Mouse (Mus musculus) thymus, adult 2 months (tissue): ENCODE measurements around the gene Cop1.

Source experiments
- CTCF ChIP-seq: fragments of 200-500 bp; IDR thresholded peaks from 2 replicates; pipeline ENCODE4 v1.5.1; 2012; ENCODE audit warnings: mild to moderate bottlenecking, control low read depth, low read length, moderate library complexity, borderline replicate concordance; ENCODE audit not compliant: control insufficient read depth, poor library complexity, insufficient read depth; ENCODE audit errors: extremely low read depth
- POLR2A ChIP-seq: fragments of 200-500 bp; IDR thresholded peaks from 2 replicates; pipeline ENCODE4 v1.6.1; 2012; ENCODE audit warnings: mild to moderate bottlenecking, low read length, control low read depth, moderate library complexity; ENCODE audit not compliant: control insufficient read depth, poor library complexity, insufficient read depth; ENCODE audit errors: extremely low read depth

DNA sequence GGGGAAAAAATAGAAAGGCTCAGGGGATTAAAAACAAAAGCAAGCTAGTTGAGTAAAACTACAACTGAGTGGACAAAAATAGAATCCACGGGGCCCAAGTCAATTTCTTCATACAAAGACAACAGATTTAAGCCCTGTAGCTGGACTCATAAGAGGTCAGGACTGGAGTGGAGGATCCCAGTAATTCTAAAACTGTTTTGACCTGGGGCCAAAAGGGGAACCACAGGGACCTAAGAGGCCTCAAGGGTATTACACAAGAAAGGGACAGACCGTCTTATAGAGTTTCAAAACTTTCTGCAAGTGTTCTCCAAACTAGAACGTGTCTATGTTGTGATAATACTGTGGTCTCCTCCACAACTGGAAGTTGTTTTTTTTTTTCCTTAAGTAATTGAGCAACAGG lies 45.4 kb upstream of the Cop1 start:
- TF ChIP-seq CTCF (no peak), POLR2A (no peak)
